Mouse (Mus musculus) adrenal gland, postnatal 14 days (tissue): ENCODE results near the gene Xpo6. TPM values are rescaled to one million over a fixed set of nuclear protein-coding genes. Genes with fewer than 3 reads are reported as not detected.

Source experiments
- DNase-seq: peaks from one replicate; pipeline ENCODE4 v3.0.0; 2021; ENCODE audit warnings: mixed read lengths
- total RNA-seq: library from RNA; stranded (reverse); gene quantifications from 2 replicates; pipeline ENCODE4 v1.2.3, GENCODE M21; 2021

Gene Xpo6
- total RNA-seq, 1 experiment from 2014 or later: 77.8 TPM

DNA sequence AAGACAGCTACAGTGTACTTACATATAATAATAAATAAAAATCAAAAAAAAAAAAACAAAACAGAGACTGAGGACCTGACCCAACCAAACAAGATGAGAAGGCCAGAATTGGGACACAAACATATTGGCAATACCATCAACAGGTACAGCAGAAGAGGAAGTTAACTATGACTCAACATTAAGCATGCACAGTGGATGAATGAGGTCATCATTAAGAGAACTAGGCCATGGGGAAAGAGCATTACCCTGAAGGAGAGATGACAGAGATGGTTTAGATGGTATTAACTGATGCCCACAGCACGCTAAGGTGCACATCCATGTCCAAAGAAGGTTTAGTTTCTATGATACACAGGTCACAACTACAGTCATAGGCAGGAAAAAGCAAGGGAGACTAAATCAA is 6.1 kb downstream of the Xpo6 start:
- no peak for DNase-seq

DNA sequence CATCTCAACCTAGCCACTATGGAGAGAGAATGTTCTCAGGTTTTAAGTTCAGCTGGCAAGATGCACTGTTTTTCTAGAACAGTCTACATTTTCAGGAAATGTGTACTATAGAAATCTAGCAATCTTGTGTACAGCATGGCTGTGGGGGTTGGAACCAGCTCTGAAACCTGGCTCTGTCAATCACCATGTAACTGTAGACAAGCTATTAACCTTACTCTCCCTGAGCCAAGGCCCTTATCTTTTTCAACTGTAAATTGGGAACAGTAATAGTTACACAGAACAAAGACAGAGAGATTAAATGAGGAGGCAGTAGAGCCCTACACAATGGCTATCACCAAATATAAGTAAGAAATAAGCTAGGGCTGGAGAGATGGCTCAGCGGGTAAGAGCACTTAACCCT is 8.8 kb downstream of the Xpo6 start:
- no peak for DNase-seq

GRCm38 (mm10) chr7:126189517-126189916 is 10.8 kb downstream of the Xpo6 start:
- DNase-seq: no peak

- DNase-seq: no peak
Measured at GRCm38 (mm10) chr7:126185999-126186398, 14.3 kb downstream of the Xpo6 start.

DNA sequence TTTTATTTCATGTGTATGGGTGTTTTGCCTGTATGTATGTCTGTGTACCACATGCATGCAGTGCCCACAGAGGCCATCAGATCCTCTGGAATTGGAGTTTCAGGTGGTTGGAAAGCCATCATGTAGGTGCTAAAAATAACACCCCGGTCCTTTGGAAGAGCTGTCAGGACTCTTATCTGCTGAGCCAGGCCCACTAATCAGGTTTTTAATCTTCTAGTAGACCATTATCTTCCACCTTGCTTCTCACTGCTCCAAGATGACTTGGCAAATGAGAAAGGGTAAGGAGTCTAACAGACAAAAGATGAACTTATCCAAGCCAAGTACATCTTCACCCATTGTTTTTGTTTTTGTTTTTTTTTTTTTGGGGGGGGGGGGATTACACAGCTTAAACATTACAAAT is 16.7 kb downstream of the Xpo6 start:
- DNase-seq: no peak

DNA sequence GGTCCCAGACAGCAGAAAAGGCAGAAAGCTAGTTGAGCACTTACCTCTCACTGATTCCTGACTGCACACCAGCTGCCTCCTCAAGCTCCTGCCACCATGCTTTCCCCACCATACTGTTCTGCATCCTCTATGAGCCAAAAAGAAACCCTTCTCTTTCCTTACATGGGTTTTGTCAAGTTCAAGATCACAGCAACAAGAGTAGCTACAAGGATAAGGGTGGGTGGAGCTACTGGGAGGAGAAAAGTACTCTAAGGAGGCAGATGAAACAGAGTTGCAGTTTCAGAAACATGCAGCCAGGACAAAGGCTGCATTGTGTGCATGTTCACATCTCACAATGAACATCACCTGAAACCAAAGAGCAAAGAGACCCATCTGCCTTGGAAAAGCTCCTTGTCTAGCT is 18.8 kb downstream of the Xpo6 start:
- DNase-seq: no peak

DNA sequence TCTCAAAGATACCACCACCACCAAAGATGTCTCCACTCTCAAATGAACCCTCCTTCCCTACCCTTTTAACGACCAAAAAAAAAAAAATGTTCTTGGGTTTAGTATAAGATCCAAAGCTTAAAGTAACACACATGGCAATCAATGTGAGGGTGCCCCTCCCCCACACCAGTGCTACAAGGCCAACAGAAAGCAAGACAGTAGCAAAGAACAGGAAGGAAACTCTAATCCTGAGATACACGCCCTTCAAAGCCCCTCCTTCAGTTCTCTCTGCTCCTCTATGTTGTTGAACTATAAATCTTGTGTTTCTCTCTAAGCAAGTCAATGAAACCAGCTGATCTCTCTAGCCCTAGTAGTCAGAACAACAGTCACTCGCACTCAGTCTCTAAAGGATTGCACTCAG is 19.3 kb downstream of the Xpo6 start:
- peak; percentile 57 for DNase-seq

DNA sequence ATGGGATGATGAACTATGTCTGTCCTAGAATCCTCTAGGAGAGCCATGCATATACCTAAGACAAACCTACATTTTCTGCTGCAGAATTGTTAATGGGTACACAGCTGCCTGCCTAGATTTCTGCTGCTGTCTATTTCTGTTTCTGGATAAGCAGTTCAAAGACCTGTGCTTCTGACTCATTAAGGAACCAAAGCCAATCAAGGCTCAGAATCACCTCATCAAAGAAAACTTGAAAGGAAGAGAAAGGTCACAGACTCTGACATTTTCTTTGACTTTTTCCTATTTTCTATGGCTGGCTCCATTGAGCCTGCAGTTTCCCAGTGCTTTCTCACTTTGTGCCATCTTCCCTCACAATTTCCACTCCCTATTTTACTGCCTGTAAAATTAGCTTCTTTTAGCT is 21.5 kb downstream of the Xpo6 start:
- no peak for DNase-seq

DNA sequence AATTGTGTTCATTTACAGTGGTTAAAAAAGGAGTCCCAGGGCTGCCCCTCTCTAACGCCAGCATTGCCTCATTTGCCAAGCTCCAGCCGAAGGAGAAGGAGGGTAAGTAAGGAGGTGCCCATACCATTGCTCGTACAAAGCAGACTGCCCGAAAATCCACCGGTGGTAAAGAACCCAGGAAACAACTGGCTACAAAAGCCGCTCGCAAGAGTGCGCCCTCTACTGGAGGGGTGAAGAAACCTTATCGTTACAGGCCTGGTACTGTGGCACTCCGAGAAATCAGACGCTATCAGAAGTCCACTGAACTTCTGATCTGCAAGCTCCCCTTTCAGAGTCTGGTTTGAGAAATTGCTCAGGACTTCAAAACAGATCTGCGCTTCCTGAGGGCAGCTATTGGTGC is 24.3 kb downstream of the Xpo6 start:
- no peak for DNase-seq

DNA sequence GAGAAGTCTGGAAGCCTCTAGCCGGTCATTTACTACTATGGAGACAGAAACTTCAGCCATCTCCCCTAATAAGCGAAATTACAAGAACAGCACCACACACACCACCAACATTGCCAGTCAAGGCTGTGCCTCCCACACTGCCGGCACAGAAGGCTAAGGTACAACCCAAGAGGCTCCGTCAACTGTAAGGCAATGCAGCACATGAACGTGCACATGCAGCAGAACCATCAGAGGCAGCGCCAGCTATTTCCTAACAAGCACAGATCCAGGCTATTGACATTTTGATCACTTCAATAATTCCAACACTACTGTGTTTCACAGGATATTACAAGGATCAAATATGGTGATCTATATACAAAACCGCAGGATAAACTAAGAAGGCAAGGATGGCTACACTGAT is 24.8 kb downstream of the Xpo6 start:
- DNase-seq: no peak

DNA sequence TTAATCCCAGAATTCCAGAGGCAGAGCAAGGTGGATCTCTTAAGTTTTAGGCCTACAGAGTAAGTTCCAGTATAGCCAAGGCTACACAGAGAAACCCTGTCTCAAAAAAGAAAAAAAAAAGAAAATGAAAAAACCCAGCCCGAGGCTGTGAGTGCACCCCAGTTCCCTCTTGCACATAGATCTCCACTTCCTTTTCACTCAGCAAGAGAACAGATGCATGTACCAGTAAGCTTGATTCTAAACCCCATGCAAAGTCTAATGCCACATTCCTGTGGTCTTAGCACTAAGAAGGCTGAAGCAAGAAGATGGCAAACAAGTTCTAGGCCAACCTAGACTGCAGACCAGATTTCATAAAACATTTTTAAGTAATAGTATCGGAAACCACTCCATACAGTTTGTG is 25.4 kb downstream of the Xpo6 start:
- no peak for DNase-seq

GRCm38 (mm10) chr7:126172001-126172400 is 28.3 kb downstream of the Xpo6 start:
- DNase-seq: peak; percentile 59

GRCm38 (mm10) chr7:126168584-126168983 is 31.7 kb downstream of the Xpo6 start:
- no peak for DNase-seq

- DNase-seq: peak; percentile 41
Measured at GRCm38 (mm10) chr7:126167426-126167825, 32.9 kb downstream of the Xpo6 start.

DNA sequence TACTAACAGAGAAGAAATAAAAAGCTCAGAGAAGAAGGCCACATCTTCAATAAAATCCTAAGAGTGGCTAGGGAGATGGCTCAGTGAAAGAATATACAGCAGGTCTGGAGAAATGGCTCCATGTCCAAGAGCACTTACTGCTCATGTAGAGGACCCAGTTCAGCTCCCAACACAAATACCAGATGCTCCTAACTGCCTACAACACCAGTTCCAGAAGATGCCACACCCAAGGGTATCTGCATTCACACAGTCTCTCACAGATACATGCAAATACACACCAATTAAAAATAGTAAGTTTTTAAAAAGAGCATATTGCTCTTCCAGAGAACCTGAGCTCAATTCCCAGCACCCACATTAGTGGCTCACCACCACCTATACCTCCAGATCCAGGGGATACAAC is 33.7 kb downstream of the Xpo6 start:
- no peak for DNase-seq

GRCm38 (mm10) chr7:126158238-126158637 is 42.1 kb downstream of the Xpo6 start:
- no peak for DNase-seq

DNA sequence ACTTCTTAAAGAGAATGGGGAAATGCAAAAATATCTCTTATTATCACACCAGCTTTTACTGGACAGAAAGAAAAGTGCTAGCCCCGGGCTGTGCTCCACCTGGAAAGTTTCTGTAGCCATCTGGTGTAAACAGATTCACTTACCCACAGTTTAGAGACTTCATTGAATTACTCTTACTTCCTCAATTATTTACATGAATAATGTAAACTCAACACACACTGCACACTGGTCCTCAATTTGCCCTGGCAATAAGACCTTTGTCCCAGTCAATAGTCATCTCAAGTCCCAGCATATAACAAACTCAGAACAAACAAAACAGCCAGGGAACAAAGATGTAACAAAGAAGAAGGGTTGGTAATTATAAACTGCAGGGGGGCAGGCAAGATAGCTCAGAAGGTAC is 44.6 kb downstream of the Xpo6 start:
- DNase-seq: no peak

- no peak for DNase-seq
Measured at GRCm38 (mm10) chr7:126154731-126155130, 45.6 kb downstream of the Xpo6 start.

DNA sequence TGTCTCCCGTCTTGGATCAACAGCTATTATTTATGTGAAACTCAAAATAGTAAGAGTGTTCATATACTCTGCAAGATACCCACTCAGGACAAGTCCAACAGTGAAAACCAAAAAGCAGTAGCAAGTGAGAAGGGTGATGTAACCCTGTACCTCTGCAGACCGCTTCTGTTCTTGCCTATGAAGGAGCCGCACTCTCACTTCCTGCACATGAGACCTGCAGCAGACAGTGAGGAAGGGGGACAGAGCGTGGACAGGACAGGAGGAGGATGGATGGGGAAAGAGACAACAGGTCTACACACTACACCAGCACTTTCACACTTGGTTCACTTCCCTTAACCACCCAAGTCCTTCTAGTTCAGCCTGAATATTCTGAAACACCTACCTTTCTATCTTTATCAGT is 48.0 kb downstream of the Xpo6 start:
- no peak for DNase-seq

DNA sequence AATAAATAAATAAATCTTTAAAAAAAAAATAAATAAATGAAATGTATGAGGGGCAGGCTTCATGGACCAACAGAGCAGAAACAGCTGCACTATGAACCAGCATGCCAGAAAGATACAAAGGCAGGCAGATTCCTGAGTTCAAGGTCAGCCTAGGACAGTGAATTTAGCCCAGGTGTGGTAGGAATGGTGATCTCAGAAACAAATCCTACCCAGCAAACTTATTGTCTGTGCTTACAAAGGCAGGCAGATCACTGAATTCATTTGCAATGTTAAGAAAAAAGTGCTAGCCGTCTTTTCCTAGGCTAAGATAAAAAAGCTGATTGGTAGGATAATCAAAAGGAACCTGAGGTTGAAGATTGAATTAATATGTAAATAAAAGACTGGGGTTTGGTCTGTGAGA is 54.1 kb downstream of the Xpo6 start:
- DNase-seq: no peak

- DNase-seq: no peak
Measured at GRCm38 (mm10) chr7:126144364-126144763, 55.9 kb downstream of the Xpo6 start.

GRCm38 (mm10) chr7:126137850-126138249 is 62.5 kb downstream of the Xpo6 start:
- DNase-seq: no peak

- DNase-seq: no peak
Measured at GRCm38 (mm10) chr7:126135391-126135790, 64.9 kb downstream of the Xpo6 start.

DNA sequence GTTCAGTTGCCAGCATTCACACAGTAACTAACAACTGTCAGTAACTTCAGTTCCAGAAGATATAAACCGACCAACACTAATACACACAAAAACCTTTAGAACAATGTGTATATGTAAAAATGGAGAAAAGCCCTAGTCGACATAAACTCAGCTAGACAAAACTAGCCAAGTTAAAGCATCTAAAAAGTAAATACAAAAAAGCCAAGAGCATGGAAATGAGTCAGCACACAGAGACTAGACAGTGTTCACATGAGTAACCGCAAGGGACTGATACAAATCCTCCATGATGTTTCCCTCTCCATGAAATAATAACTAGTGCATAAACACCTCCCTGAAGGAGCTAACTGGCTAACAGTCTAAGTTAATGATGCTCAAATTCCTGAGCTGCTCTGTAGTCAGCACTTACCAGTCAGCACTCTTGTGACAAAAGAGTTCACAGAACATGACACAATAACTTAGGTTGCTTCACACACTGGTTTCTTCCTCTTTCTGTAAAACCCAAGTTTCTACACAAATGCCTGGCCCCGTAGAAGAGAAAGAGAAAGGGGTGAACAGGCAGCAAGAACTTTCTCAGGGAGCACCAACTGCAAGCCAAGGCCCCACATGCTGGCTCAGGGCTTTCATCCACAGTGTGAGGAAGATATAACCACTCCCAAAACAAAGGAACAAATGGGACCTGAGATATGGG is 65.5 kb downstream of the Xpo6 start:
- DNase-seq: no peak

DNA sequence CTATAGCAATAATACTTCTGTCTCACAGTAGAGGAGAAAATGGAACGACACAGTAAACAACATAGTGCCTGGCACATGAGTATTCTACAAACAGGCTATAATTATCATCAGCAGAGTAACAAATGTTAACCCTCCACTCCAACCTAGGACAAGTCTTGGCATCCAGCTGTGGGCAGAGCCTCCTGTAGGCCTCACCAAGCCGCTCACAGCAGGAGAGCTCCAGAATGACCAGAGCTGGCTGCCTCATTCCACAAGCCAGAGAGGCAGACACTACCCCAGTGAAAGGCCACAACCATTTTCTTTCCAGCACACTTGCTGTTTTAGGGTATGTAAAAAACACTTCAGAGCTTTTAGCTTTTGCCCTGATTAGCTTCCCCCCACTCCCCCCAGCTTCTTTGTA is 72.6 kb downstream of the Xpo6 start:
- no peak for DNase-seq
